Mouse (Mus musculus) macrophage (primary cell): ENCODE data around the gene Aimp1. TPM values are rescaled to one million over a fixed set of nuclear protein-coding genes. Genes with fewer than 3 reads are reported as not detected.
A peak's percentile ranks its signal among the peaks of the same experiment; 100 is the strongest.

Experiments used
- H3K27ac ChIP-seq: fragments of 350-480 bp; formaldehyde crosslinking; 2 replicates; pipeline ENCODE4 v1.9.0; 2021
- H3K36me3 ChIP-seq: fragments of 350-480 bp; formaldehyde crosslinking; 2 replicates; pipeline ENCODE4 v1.9.0; 2021; ENCODE audit errors: inconsistent target
- H3K4me3 ChIP-seq: fragments of 350-480 bp; formaldehyde crosslinking; 2 replicates; pipeline ENCODE4 v1.9.0; 2021; ENCODE audit errors: inconsistent target
- H3K79me2 ChIP-seq: fragments of 350-480 bp; formaldehyde crosslinking; 2 replicates; pipeline ENCODE4 v1.9.0; 2021; ENCODE audit errors: inconsistent target
- WGBS: methylation state at CpG from one replicate; pipeline ENCODE4 v1.1.7; 2026; ENCODE audit warnings: inconsistent platforms; ENCODE audit not compliant: missing documents; 5-methylcytosine and 5-hydroxymethylcytosine counted together
- polyA plus RNA-seq: library from polyadenylated mRNA; stranded (reverse); fragments of 250-400 nt; gene quantifications from 3 replicates; pipeline ENCODE4 v1.2.4, GENCODE M21; 2018; ENCODE audit warnings: inconsistent platforms
- total RNA-seq, 78 experiments: library from RNA; depleted of rRNA; stranded (reverse); fragments of 250-400 nt; gene quantifications; 1 replicate in 9 of 78; 2 replicates in 24 of 78; 3 replicates in 43 of 78; 4 replicates in 2 of 78; pipeline ENCODE4 v1.2.4; 2018; ENCODE audit warnings: inconsistent platforms in 56 of 78

Gene Aimp1
- total RNA-seq (2018; cell fraction: chromatin; rRNA removed) = 10 to 100 TPM in 25 of 26 experiments, 1 to 10 TPM in 1; 9.4 to 56.6 (median 34.2) TPM
- total RNA-seq (2018; cell fraction: cytosol; rRNA removed) = 10 to 100 TPM; 29.1 to 55.4 (median 41.7) TPM
- total RNA-seq (2018; cell fraction: nucleus; rRNA removed) = 10 to 100 TPM in 25 of 26 experiments, 1 to 10 TPM in 1; 9.8 to 43.5 (median 26.5) TPM
- 49.5 to 67.1 TPM (median 53.0 TPM) in 3 replicates for polyA plus RNA-seq

- H3K36me3 ChIP-seq = peaks cover 18% of the 10 kb centered on the region
- 1% methylated on average over 27 of the region's 27 CpGs for WGBS
- peak within 1 kb of the TSS; percentile 97 for H3K4me3 ChIP-seq
- H3K27ac ChIP-seq = peak within 1 kb of the TSS; percentile 99
- H3K79me2 ChIP-seq = peaks cover 72% of the 10 kb centered on the region
Measured at GRCm38 (mm10) chr3:132684231-132684928, at the start of gene Aimp1. Gene Aimp1 (minus strand): TSS chr3:132684370.

GRCm38 (mm10) chr3:132724326-132724725 lies 40.2 kb upstream of the Aimp1 start:
- H3K36me3 ChIP-seq = peaks cover 76% of the 10 kb centered on the region
- 95% methylated on average over 3 of the region's 3 CpGs for WGBS
- H3K27ac ChIP-seq = no peak overlapping the region
- H3K79me2 ChIP-seq = no peaks in the 10 kb centered on the region
- no peak overlapping the region for H3K4me3 ChIP-seq

GRCm38 (mm10) chr3:132717316-132717715 lies 33.1 kb upstream of the Aimp1 start:
- H3K27ac ChIP-seq = no peak overlapping the region
- H3K79me2 ChIP-seq = no peaks in the 10 kb centered on the region
- peaks cover 47% of the 10 kb centered on the region for H3K36me3 ChIP-seq
- 89% methylated on average over 4 of the region's 4 CpGs for WGBS
- no peak overlapping the region for H3K4me3 ChIP-seq

- H3K79me2 ChIP-seq = no peaks in the 10 kb centered on the region
- H3K36me3 ChIP-seq = peaks cover 31% of the 10 kb centered on the region; the same call in 1 of the 2 replicates
- no peak overlapping the region for H3K27ac ChIP-seq
- H3K4me3 ChIP-seq = no peak overlapping the region
- 95% methylated on average over 5 of the region's 5 CpGs for WGBS
Measured at GRCm38 (mm10) chr3:132713913-132714312, 29.7 kb upstream of the Aimp1 start.

- no peaks in the 10 kb centered on the region for H3K79me2 ChIP-seq
- H3K4me3 ChIP-seq = no peak overlapping the region
- H3K36me3 ChIP-seq = 0 out of 2 replicates have a peak, but pooled peaks cover 6% of the 10 kb centered on the region
- 88% methylated on average over 4 of the region's 4 CpGs for WGBS
- H3K27ac ChIP-seq = no peak overlapping the region
Measured at GRCm38 (mm10) chr3:132706977-132707376, 22.8 kb upstream of the Aimp1 start.

- Histone ChIP-seq H3K4me3 (no peak overlapping the region), H3K36me3 (0 out of 2 replicates have a peak, but pooled peaks cover 10% of the 10 kb centered on the region), H3K27ac (no peak overlapping the region), H3K79me2 (no peaks in the 10 kb centered on the region)
- WGBS = 100% methylated on average over 3 of the region's 3 CpGs
Measured at GRCm38 (mm10) chr3:132704216-132704615, 20.0 kb upstream of the Aimp1 start.

GRCm38 (mm10) chr3:132701368-132701767 lies 17.2 kb upstream of the Aimp1 start:
- H3K27ac ChIP-seq = no peak overlapping the region
- 90% methylated on average over 3 of the region's 3 CpGs for WGBS
- no peaks in the 10 kb centered on the region for H3K79me2 ChIP-seq
- 0 out of 2 replicates have a peak, but pooled peaks cover 15% of the 10 kb centered on the region for H3K36me3 ChIP-seq
- no peak overlapping the region for H3K4me3 ChIP-seq

GRCm38 (mm10) chr3:132683447-132684230 lies 531 bp downstream of the Aimp1 start, which contains the start of gene Tbck:
Gene Tbck (plus strand): TSS chr3:132684144.
- peak within 1 kb of the TSS; percentile 99 for H3K27ac ChIP-seq
- H3K79me2 ChIP-seq = peaks cover 79% of the 10 kb centered on the region
- peak within 1 kb of the TSS; percentile 97 for H3K4me3 ChIP-seq
- under 1% methylated on average over 42 of the region's 42 CpGs for whole genome bisulfite sequencing
- H3K36me3 ChIP-seq = peaks cover 15% of the 10 kb centered on the region

GRCm38 (mm10) chr3:132677494-132677893 lies 6.7 kb downstream of the Aimp1 start:
- H3K27ac ChIP-seq = no peak overlapping the region
- 100% methylated on average over 2 of the region's 2 CpGs for WGBS
- peaks cover 21% of the 10 kb centered on the region for H3K36me3 ChIP-seq
- peaks cover 45% of the 10 kb centered on the region for H3K79me2 ChIP-seq
- no peak overlapping the region for H3K4me3 ChIP-seq

- WGBS = 92% methylated on average over 2 of the region's 2 CpGs
- Histone ChIP-seq H3K4me3 (no peak overlapping the region), H3K27ac (no peak overlapping the region), H3K36me3 (peaks cover 18% of the 10 kb centered on the region), H3K79me2 (no peaks in the 10 kb centered on the region)
Measured at GRCm38 (mm10) chr3:132655955-132656354, 28.2 kb downstream of the Aimp1 start.

- Histone ChIP-seq H3K4me3 (no peak overlapping the region), H3K79me2 (no peaks in the 10 kb centered on the region), H3K36me3 (no peaks in the 10 kb centered on the region; the same call in 1 of the 2 replicates), H3K27ac (no peak overlapping the region)
- 95% methylated on average over 5 of the region's 7 CpGs for WGBS
Measured at GRCm38 (mm10) chr3:132653959-132654358, 30.2 kb downstream of the Aimp1 start.

- H3K36me3 ChIP-seq = no peaks in the 10 kb centered on the region
- H3K27ac ChIP-seq = no peak overlapping the region
- 90% methylated on average over 3 of the region's 3 CpGs for WGBS
- H3K79me2 ChIP-seq = no peaks in the 10 kb centered on the region
- no peak overlapping the region for H3K4me3 ChIP-seq
Measured at GRCm38 (mm10) chr3:132651776-132652175, 32.4 kb downstream of the Aimp1 start.

GRCm38 (mm10) chr3:132650191-132650590 lies 34.0 kb downstream of the Aimp1 start:
- no peak overlapping the region for H3K4me3 ChIP-seq
- 90% methylated on average over 5 of the region's 5 CpGs for WGBS
- no peaks in the 10 kb centered on the region for H3K36me3 ChIP-seq
- H3K27ac ChIP-seq = no peak overlapping the region
- no peaks in the 10 kb centered on the region for H3K79me2 ChIP-seq

- 93% methylated on average over 7 of the region's 7 CpGs for WGBS
- no peaks in the 10 kb centered on the region for H3K36me3 ChIP-seq
- H3K4me3 ChIP-seq = no peak overlapping the region
- no peak overlapping the region for H3K27ac ChIP-seq
- H3K79me2 ChIP-seq = no peaks in the 10 kb centered on the region
Measured at GRCm38 (mm10) chr3:132649368-132649767, 34.8 kb downstream of the Aimp1 start.
